ENCODE assay signal across 12 mouse cellular contexts in the genomic region with DNA sequence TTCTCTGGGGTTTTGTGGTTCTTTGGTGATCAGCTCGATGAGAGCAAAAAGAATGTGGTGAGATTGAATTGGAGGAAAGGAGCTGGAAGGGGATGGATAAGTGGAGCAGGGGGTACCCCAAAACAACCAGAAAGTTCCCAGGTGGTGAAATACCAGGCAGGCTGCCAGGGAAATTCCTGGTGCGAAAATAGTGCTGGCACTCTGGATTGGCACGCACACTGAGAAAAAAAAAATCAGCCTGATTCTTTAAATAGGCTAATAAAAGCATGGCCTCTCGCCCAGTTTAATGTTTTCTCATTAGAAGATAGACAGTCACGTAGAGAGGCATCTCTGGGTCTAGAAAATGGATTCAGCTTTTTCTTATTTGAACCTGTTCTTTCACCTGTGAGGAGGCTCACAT.
DNase-seq lines count a peak whose midpoint lies in the region; ATAC-seq and TF ChIP-seq lines count a peak whose summit lies in the region.
"Had no signal": no experiment of that assay in that cellular context is flagged by ENCODE, and none has a peak within 500 bp of the region (broad histone marks: within the 10 kb centered on the region; RNA-seq: fewer than 3 reads in every experiment).

No protein-coding gene starts in this region.

- H3K36me3 ChIP-seq in forebrain, embryonic 16.5 days (ENCODE audit: control insufficient read depth, insufficient read depth) = no peaks in the 10 kb centered on the region
- no peaks in the 10 kb centered on the region for H3K36me3 ChIP-seq in forebrain, embryonic 11.5 days (ENCODE audit: control insufficient read depth, insufficient read depth, low read length)
- no peaks in the 10 kb centered on the region for H3K36me3 ChIP-seq in lung, embryonic 14.5 days (ENCODE audit: insufficient read depth)
- H3K36me3 ChIP-seq: embryonic facial prominence, embryonic 13.5 days had no signal

- WGBS in forebrain, embryonic 16.5 days = 33% methylated on average over 5 of the region's 5 CpGs
- WGBS in forebrain, embryonic 11.5 days = 93% methylated on average over 5 of the region's 5 CpGs
- 75% methylated on average over 5 of the region's 5 CpGs for WGBS in lung, embryonic 14.5 days

- H3K4me3 ChIP-seq in forebrain, embryonic 16.5 days (replicated peaks; ENCODE audit: low read length) = no peak overlapping the region
- no peak overlapping the region for H3K4me3 ChIP-seq in forebrain, embryonic 11.5 days (ENCODE audit: low read depth, low read length)
- no peak overlapping the region for H3K4me3 ChIP-seq in lung, embryonic 14.5 days (ENCODE audit: low read depth, low read length)
- H3K4me3 ChIP-seq: embryonic facial prominence, embryonic 13.5 days; left cerebral cortex, adult 2 months; myocyte had no signal

- no peak overlapping the region for H3K27ac ChIP-seq in forebrain, embryonic 16.5 days (ENCODE audit: low read length)
- H3K27ac ChIP-seq in forebrain, embryonic 11.5 days (ENCODE audit: low read depth, low read length) = no peak overlapping the region
- H3K27ac ChIP-seq in lung, embryonic 14.5 days (ENCODE audit: low read depth) = no peak overlapping the region
- H3K27ac ChIP-seq: embryonic facial prominence, embryonic 13.5 days; left cerebral cortex, adult 2 months had no signal

- no peaks in the 10 kb centered on the region for H3K9me3 ChIP-seq in forebrain, embryonic 16.5 days (ENCODE audit: control insufficient read depth, low read length)
- H3K9me3 ChIP-seq in forebrain, embryonic 11.5 days (ENCODE audit: control insufficient read depth, low read length) = no peaks in the 10 kb centered on the region
- no peaks in the 10 kb centered on the region for H3K9me3 ChIP-seq in lung, embryonic 14.5 days (ENCODE audit: low read depth, low read length)
- H3K9me3 ChIP-seq: embryonic facial prominence, embryonic 13.5 days had no signal

- H3K9ac ChIP-seq in forebrain, embryonic 16.5 days (replicated peaks; ENCODE audit: low read depth, low read length) = no peak overlapping the region
- no peak overlapping the region for H3K9ac ChIP-seq in forebrain, embryonic 11.5 days (ENCODE audit: low read length)
- H3K9ac ChIP-seq in lung, embryonic 14.5 days = no peak overlapping the region
- H3K9ac ChIP-seq: embryonic facial prominence, embryonic 13.5 days; liver, postnatal 0 days had no signal

- DNase-seq in forebrain, embryonic 11.5 days (ENCODE audit: low spot score) = no peak
- peak; percentile 12 for DNase-seq in lung, embryonic 14.5 days
- DNase-seq in lung, postnatal 4 days = no peak
- peak; percentile 3 for DNase-seq in fat pad, adult 2 months (ENCODE audit: extremely low read depth, low read depth, low spot score)
- peak; percentile 55 to 65 for DNase-seq in kidney, postnatal 25 days
- DNase-seq in right cerebral cortex, postnatal 25 days = no peak
- DNase-seq in spleen, adult 18-20 months = no peak
- DNase-seq: liver, postnatal 0 days had no signal

- no peaks in the 10 kb centered on the region for H3K27me3 ChIP-seq in forebrain, embryonic 16.5 days (replicated peaks; ENCODE audit: control insufficient read depth, insufficient read depth, low read length)
- H3K27me3 ChIP-seq in forebrain, embryonic 11.5 days (ENCODE audit: control insufficient read depth, insufficient read depth, low read length) = no peaks in the 10 kb centered on the region
- no peaks in the 10 kb centered on the region for H3K27me3 ChIP-seq in lung, embryonic 14.5 days (ENCODE audit: insufficient read depth, low read length)
- H3K27me3 ChIP-seq: embryonic facial prominence, embryonic 13.5 days had no signal

- no peaks in the 10 kb centered on the region; the same call in 1 of the 2 replicates for H3K4me1 ChIP-seq in forebrain, embryonic 16.5 days (replicated peaks; ENCODE audit: control insufficient read depth, insufficient read depth, low read length)
- H3K4me1 ChIP-seq in forebrain, embryonic 11.5 days (replicated peaks; ENCODE audit: control insufficient read depth, insufficient read depth, low read length) = no peaks in the 10 kb centered on the region
- H3K4me1 ChIP-seq in lung, embryonic 14.5 days (ENCODE audit: insufficient read depth) = no peaks in the 10 kb centered on the region
- H3K4me1 ChIP-seq: embryonic facial prominence, embryonic 13.5 days had no signal

- no peak overlapping the region for H3K4me2 ChIP-seq in forebrain, embryonic 16.5 days (ENCODE audit: low read length)
- no peak overlapping the region for H3K4me2 ChIP-seq in forebrain, embryonic 11.5 days (ENCODE audit: low read depth, low read length, severe bottlenecking)
- no peak overlapping the region for H3K4me2 ChIP-seq in lung, embryonic 14.5 days
- H3K4me2 ChIP-seq: embryonic facial prominence, embryonic 13.5 days had no signal

- 0 out of 2 replicates have a peak, but pooled peaks have one; percentile 18 for ATAC-seq in forebrain, embryonic 16.5 days
- no peak for ATAC-seq in forebrain, embryonic 11.5 days (replicated peaks; ENCODE audit: low FRiP score)
- no peak for ATAC-seq in lung, embryonic 14.5 days (ENCODE audit: insufficient read depth)
- ATAC-seq: liver, postnatal 0 days had no signal

- no peak for TF ChIP-seq CTCF in lung, embryonic 14.5 days (IDR thresholded peaks at IDR 0.05; ENCODE audit: low read depth)

Comparison
In these comparisons a context has a peak if more than half of its experiments do, and no peak if none do; other contexts are left out.
1. DNase-seq: peak in lung, embryonic 14.5 days (single experiment), fat pad, adult 2 months (single experiment) and kidney, postnatal 25 days (2 of 2); none in forebrain, embryonic 11.5 days (single experiment), lung, postnatal 4 days (0 of 2), right cerebral cortex, postnatal 25 days (single experiment) and spleen, adult 18-20 months (0 of 2).